Mouse (Mus musculus) embryonic facial prominence, embryonic 11.5 days (tissue): ENCODE measurements at regions not wholly inside any gene's neighbourhood (a gene's known extent, or its start where the extent isn't known, plus 50 kb on each side); places are given as distances from the start of the nearest gene placed in this dataset.
A peak's percentile ranks its signal among the peaks of the same experiment; 100 is the strongest.

Source experiments
- ATAC-seq: fragments of 200-750 bp; cut with Nextera tagmentation; replicated peaks from 2 replicates; pipeline ENCODE4 v1.8.0; 2017; ENCODE audit warnings: low read depth; ENCODE audit not compliant: insufficient number of reproducible peaks, low FRiP score, low TSS enrichment
- DNase-seq: peaks from one replicate; pipeline ENCODE4 v3.0.0-alpha.2; 2015; ENCODE audit warnings: low spot score
- H3K27ac ChIP-seq: fragments of 300-500 bp; sonication (generic); replicated peaks from 2 replicates; pipeline ENCODE4 v1.5.1; 2014; ENCODE audit warnings: mild to moderate bottlenecking, low read depth, low read length, control low read depth
- H3K27me3 ChIP-seq: fragments of 300-500 bp; sonication (generic); 2 replicates; pipeline ENCODE4 v1.6.1; 2014; ENCODE audit warnings: mild to moderate bottlenecking, low read length, moderate library complexity, mixed read lengths; ENCODE audit not compliant: control insufficient read depth, insufficient read depth
- H3K36me3 ChIP-seq: fragments of 300-500 bp; sonication (generic); replicated peaks from 2 replicates; pipeline ENCODE4 v1.6.1; 2014; ENCODE audit warnings: low read depth, mild to moderate bottlenecking, low read length, moderate library complexity, mixed read lengths; ENCODE audit not compliant: control insufficient read depth, insufficient read depth
- H3K4me1 ChIP-seq: fragments of 300-500 bp; sonication (generic); 2 replicates; pipeline ENCODE4 v1.6.1; 2014; ENCODE audit warnings: low read length, mixed read lengths; ENCODE audit not compliant: control insufficient read depth, insufficient read depth
- H3K4me2 ChIP-seq: fragments of 300-500 bp; sonication (generic); 2 replicates; pipeline ENCODE4 v1.6.1; 2014; ENCODE audit warnings: low read depth, mild to moderate bottlenecking, control low read depth, low read length, moderate library complexity
- H3K4me3 ChIP-seq: fragments of 300-500 bp; sonication (generic); 2 replicates; pipeline ENCODE4 v1.5.1; 2014; ENCODE audit warnings: low read depth, low read length, control low read depth
- H3K9ac ChIP-seq: fragments of 300-500 bp; sonication (generic); replicated peaks from 2 replicates; pipeline ENCODE4 v1.6.1; 2014; ENCODE audit warnings: mild to moderate bottlenecking, control low read depth, low read length
- H3K9me3 ChIP-seq: fragments of 300-500 bp; sonication (generic); replicated peaks from 2 replicates; pipeline ENCODE4 v1.6.1; 2016; ENCODE audit warnings: mild to moderate bottlenecking, low read length, inconsistent platforms, mixed read lengths; ENCODE audit not compliant: control insufficient read depth
- WGBS: fragments of 180-500 bp; shearing (Covaris S2); extraction: QIAGEN DNeasy Blood & Tissue Kit; methylation state at CpG from one replicate; pipeline ENCODE4 v1.1.7; 2014; 5-methylcytosine and 5-hydroxymethylcytosine counted together

DNA sequence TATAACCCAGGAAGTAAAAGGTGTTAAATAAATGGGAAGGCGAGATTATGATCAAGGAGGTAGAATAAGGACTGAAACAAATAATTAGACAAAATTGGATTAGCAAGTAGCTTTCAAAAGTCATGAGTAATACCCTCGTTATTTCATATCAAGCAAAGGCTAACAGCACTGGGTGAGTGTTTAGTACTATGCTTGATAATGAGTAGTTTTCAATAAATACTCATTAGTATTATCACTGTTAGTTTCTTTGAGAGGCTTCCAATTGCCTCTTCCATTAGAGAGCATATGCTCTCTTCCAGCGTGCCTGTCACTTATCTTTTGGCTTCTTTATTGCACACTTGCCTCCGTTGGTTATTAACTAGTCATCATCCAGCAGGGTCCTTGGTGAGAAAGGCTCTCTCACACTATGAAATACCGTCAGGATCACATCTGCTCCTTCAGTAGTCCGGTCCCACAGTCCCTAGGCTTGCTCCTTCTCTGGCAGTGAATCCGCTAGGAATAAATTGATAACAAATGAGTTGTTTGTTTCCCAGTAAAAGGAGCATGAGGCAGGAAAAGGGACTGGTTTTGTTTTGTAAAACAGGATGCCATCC, 132.3 kb upstream of the A1bg start:
- DNase-seq (no peak), ATAC-seq (no peak)
- WGBS: 56% methylated on average over 7 of the region's 7 CpGs
- Histone ChIP-seq H3K9ac (no peak overlapping the region), H3K4me1 (no peaks in the 10 kb centered on the region), H3K27ac (no peak overlapping the region), H3K27me3 (no peaks in the 10 kb centered on the region), H3K36me3 (no peaks in the 10 kb centered on the region), H3K9me3 (no peaks in the 10 kb centered on the region), H3K4me2 (no peak overlapping the region), H3K4me3 (no peak overlapping the region)

- 65% methylated on average over 4 of the region's 4 CpGs for WGBS
Measured at GRCm38 (mm10) chr15:61051363-61051762, 128.6 kb upstream of the A1bg start.

DNA sequence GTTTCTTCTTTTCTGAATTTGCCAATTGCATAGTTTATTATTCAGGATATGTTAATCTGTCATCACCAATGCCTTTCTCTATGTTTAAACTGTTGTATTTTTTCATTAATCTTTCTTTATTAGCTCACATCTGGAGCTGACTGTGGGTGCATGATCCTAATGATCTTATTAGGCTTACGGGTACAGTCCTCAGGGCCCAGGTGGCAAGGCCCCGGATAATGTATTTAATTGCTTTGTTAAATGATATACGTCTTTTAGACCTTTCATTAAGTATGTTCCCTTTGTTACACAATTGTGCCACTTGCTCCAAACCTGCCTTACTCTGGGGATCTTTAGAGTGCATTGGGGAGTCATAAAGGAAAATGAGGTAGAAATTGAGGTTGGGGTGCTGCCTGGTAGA, 86.7 kb upstream of the A1bg start:
- Histone ChIP-seq H3K4me2 (no peak overlapping the region), H3K4me1 (no peaks in the 10 kb centered on the region), H3K4me3 (no peak overlapping the region), H3K27ac (no peak overlapping the region), H3K36me3 (no peaks in the 10 kb centered on the region), H3K9me3 (no peaks in the 10 kb centered on the region), H3K9ac (no peak overlapping the region), H3K27me3 (no peaks in the 10 kb centered on the region)
- 72% methylated on average over 3 of the region's 3 CpGs for WGBS
- DNase-seq (no peak), ATAC-seq (no peak)

More at GRCm38 (mm10) chr15:61051363-61051762, 128.6 kb upstream of the A1bg start:
- H3K4me1 ChIP-seq: no peaks in the 10 kb centered on the region
- no peaks in the 10 kb centered on the region for H3K27me3 ChIP-seq
- H3K9me3 ChIP-seq: no peaks in the 10 kb centered on the region
- H3K4me2 ChIP-seq: no peak overlapping the region
- DNase-seq (no peak), ATAC-seq (no peak)
- H3K36me3 ChIP-seq: no peaks in the 10 kb centered on the region
- H3K4me3 ChIP-seq: no peak overlapping the region
- H3K9ac ChIP-seq: no peak overlapping the region
- no peak overlapping the region for H3K27ac ChIP-seq

DNA sequence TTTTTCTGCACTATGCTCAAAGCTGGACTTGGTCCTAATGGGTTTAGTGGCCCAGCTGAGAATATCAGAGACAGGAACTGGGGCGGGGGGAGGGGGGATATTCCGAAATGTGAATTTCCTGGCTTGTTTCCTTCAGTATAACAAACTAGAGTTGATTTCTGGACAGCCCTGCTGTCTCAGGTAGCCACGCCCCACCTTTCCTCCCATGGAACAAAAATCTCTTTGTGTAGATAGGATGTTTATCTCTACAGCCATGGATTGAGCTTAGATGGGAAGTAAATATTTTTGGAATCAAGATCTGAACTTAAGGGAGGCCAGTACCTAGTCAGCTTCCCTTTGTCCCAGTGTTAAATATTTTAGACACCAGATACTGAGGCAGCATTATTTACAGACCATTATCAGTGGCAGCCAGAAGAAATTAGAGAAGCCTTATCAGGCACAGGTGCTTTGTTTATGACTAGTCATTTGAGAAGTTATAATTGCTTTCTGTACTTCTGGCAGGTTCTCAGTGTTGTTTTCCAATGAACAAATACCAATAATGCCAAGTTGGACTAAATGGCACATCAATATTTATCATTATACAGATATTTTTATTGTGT, 84.7 kb upstream of the A1bg start:
- Histone ChIP-seq H3K27ac (no peak overlapping the region), H3K4me1 (no peaks in the 10 kb centered on the region), H3K9me3 (no peaks in the 10 kb centered on the region), H3K9ac (no peak overlapping the region), H3K4me3 (no peak overlapping the region), H3K4me2 (no peak overlapping the region), H3K36me3 (no peaks in the 10 kb centered on the region), H3K27me3 (no peaks in the 10 kb centered on the region)
- DNase-seq (peak; percentile 1), ATAC-seq (no peak)
- WGBS: 76% methylated on average over 3 of the region's 3 CpGs

DNA sequence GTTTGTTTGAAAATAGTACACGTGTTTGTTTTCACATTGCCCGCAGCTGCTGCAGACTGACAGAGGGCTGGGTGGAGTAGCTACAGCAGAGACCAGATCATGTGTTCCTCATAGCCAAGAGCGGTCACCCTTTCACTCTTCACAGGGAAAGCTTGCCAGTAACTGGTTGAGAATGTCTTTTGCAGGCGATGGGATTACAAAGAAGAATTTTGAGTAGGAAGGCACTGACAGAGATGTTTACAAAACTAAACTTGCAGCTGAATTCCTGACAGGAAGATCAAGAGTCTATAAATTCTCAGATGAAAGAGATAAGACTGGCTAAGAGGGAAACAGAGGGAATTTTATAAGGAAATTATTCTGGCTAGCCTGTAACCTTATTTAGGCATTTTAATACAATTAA, 83.8 kb upstream of the A1bg start:
- no peak overlapping the region for H3K4me2 ChIP-seq
- 61% methylated on average over 4 of the region's 4 CpGs for WGBS
- ATAC-seq: no peak

DNA sequence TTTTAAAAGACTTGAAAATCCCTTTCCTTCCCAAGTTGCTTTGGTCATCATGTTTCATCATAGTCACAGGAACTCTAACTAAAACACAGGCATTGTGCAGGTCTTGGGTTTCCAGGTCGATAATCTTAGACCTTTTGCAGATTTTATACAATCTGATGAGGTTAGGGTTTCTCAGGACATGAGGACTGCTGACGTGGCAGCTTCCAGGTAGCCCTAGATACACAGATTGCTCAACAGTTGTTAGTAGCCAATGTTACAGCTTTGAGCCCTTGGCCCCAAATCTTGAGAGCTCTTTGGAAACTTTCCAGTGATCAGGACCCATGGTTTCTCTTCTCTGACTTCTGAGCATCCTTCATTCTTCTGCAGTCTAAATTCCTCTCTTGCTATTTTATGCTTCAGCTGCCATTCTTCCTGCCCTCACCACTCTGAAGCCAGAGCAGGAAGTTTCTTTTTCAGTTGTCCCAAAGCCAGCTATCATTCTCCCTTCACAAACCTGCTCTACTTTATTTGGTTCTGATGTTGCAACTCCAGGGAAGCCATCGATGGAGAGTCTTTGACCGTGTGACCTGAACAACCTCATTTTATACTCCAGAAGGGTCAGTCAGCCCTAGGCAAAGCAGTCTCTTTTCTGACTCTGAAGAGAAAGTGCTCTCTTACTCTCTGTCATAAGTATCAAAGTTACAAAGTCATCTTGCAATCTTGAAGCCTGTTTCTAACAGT, 71.3 kb upstream of the A1bg start:
- 80% methylated on average over 4 of the region's 4 CpGs for WGBS
- H3K36me3 ChIP-seq: no peaks in the 10 kb centered on the region
- no peak overlapping the region for H3K9ac ChIP-seq
- DNase-seq (no peak), ATAC-seq (no peak)
- no peak overlapping the region for H3K4me2 ChIP-seq
- no peak overlapping the region for H3K27ac ChIP-seq
- no peak overlapping the region for H3K4me3 ChIP-seq
- no peaks in the 10 kb centered on the region for H3K4me1 ChIP-seq
- no peaks in the 10 kb centered on the region for H3K9me3 ChIP-seq
- H3K27me3 ChIP-seq: no peaks in the 10 kb centered on the region

More for the DNA sequence above, 83.8 kb upstream of the A1bg start:
- Histone ChIP-seq H3K27ac (no peak overlapping the region), H3K4me3 (no peak overlapping the region), H3K27me3 (no peaks in the 10 kb centered on the region), H3K4me1 (no peaks in the 10 kb centered on the region), H3K9me3 (no peaks in the 10 kb centered on the region), H3K36me3 (no peaks in the 10 kb centered on the region), H3K9ac (no peak overlapping the region)
- no peak for DNase-seq

DNA sequence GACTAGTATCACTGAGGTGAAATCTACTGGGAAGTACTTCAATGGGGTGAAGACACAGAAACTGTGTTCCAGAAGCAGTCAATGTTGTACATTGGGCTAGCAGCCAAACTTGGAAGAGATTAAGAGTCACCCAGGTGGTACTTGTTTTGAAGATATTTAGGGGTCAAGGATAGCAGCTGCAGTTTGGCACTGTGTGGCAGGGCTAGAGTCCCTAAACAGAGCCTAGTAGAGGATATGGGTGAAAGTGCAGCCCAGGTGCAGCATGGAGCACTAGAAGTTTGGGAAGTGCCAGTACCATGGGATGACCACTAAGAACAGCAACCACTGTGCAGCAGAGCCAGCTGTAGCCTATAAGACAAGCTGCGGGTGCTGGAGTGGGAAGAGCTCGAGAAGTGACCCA, 70.6 kb upstream of the A1bg start:
- no peak overlapping the region for H3K4me3 ChIP-seq
- DNase-seq (no peak), ATAC-seq (no peak)
- no peaks in the 10 kb centered on the region for H3K27me3 ChIP-seq
- no peaks in the 10 kb centered on the region for H3K4me1 ChIP-seq
- H3K9me3 ChIP-seq: no peaks in the 10 kb centered on the region
- no peaks in the 10 kb centered on the region for H3K36me3 ChIP-seq
- H3K4me2 ChIP-seq: no peak overlapping the region
- no peak overlapping the region for H3K27ac ChIP-seq
- no peak overlapping the region for H3K9ac ChIP-seq
- 87% methylated on average over 2 of the region's 2 CpGs for whole genome bisulfite sequencing

DNA sequence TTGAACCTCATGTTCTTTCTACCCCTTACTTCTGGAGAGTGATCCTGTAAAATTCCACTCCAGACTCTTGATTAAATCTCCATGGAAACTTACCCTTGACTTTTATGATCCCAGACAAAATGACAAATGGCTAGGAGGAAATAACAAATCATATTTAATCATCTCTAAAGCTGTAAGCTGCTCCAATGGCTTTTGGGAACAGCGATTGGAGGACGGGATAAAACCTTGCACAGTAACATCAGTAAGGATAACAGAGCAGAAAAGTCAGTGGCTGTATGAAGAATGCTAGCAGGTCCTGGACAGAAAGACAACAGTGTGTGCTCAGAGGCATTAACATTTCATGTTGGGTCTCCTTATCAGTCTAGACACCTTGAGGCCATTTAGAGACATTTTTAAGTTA, 59.8 kb upstream of the A1bg start:
- ATAC-seq: no peak
- WGBS: 77% methylated on average over 2 of the region's 2 CpGs

More for the DNA sequence above, 59.8 kb upstream of the A1bg start:
- Histone ChIP-seq H3K4me1 (no peaks in the 10 kb centered on the region), H3K27ac (no peak overlapping the region), H3K9ac (no peak overlapping the region), H3K27me3 (no peaks in the 10 kb centered on the region), H3K4me2 (no peak overlapping the region), H3K36me3 (no peaks in the 10 kb centered on the region), H3K4me3 (no peak overlapping the region), H3K9me3 (no peaks in the 10 kb centered on the region)
- no peak for DNase-seq
